Mouse (Mus musculus) G1E-ER4 (cell line): ENCODE data around the gene Gm45234. TPM values are rescaled to one million over a fixed set of nuclear protein-coding genes. Genes with fewer than 3 reads are reported as not detected.

Experiments used
- GATA1 ChIP-seq: IDR thresholded peaks from one replicate; pipeline ENCODE4 v1.8.0; 2012; ENCODE audit warnings: low read length, inconsistent platforms
- polyA plus RNA-seq: library from polyadenylated mRNA; stranded (reverse); fragments of >175 nt; gene quantifications from 2 replicates; pipeline ENCODE4 v1.2.3, GENCODE M21; 2012

Gm45234 gene
- polyA plus RNA-seq, 1 experiment: 1.7 TPM

GRCm38 (mm10) chr6:124746296-124746605, 9.6 kb downstream of the Gm45234 start:
- no peak for TF ChIP-seq GATA1

GRCm38 (mm10) chr6:124745490-124746295, 10.1 kb downstream of the Gm45234 start:
- no peak for TF ChIP-seq GATA1

GRCm38 (mm10) chr6:124744755-124745321, 11.0 kb downstream of the Gm45234 start:
- no peak for TF ChIP-seq GATA1

GRCm38 (mm10) chr6:124743647-124744046, 12.2 kb downstream of the Gm45234 start:
- TF ChIP-seq GATA1: no peak

GRCm38 (mm10) chr6:124742839-124743514, 12.8 kb downstream of the Gm45234 start:
- no peak for TF ChIP-seq GATA1

- no peak for TF ChIP-seq GATA1
These were observed 14.0 kb downstream of the Gm45234 start for GRCm38 (mm10) chr6:124741842-124742241.

GRCm38 (mm10) chr6:124740888-124741761, 14.7 kb downstream of the Gm45234 start, which contains the start of gene Grcc10:
Gene Grcc10, minus strand, starts transcription at chr6:124741374.
- no peak for TF ChIP-seq GATA1

- no peak for TF ChIP-seq GATA1
These were observed 15.5 kb downstream of the Gm45234 start for GRCm38 (mm10) chr6:124740211-124740887.

GRCm38 (mm10) chr6:124739231-124739796, 16.5 kb downstream of the Gm45234 start:
- no peak for TF ChIP-seq GATA1

GRCm38 (mm10) chr6:124738511-124739023, 17.3 kb downstream of the Gm45234 start, which contains the start of gene Ptpn6:
Gene Ptpn6, minus strand, starts transcription at chr6:124738714.
- TF ChIP-seq GATA1: no peak

GRCm38 (mm10) chr6:124737040-124737439, 18.8 kb downstream of the Gm45234 start:
- no peak for TF ChIP-seq GATA1

- TF ChIP-seq GATA1: no peak
These were observed 21.4 kb downstream of the Gm45234 start for GRCm38 (mm10) chr6:124734417-124734816.

- TF ChIP-seq GATA1: no peak
These were observed 23.1 kb downstream of the Gm45234 start for GRCm38 (mm10) chr6:124732476-124733370.
